Mouse (Mus musculus): ENCODE results near the gene Chd2. TPM values are rescaled to one million over a fixed set of nuclear protein-coding genes. Genes with fewer than 3 reads are reported as not detected.

Chd2 gene
- total RNA-seq, 2 experiments from 2014 or later, result 36.7 to 38.2 TPM

DNA sequence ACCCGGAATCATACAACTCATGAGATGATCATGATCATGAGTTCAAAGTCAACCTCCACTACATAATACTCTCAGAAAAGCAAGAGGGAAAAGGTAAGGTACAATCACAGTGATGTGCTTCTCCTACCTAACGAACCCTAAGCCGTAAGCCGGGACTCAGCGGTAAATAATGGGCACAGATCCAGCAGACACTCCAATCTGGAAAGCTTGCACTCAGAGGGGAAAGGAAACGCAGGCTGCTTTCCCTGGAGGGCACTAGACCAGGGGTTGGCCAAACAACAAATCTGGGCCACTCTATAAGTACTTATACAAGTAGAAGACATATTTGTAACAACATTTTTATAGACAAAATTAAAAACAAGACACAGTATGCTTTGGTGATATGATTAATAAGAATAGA is 36.4 kb downstream of the Chd2 start:
- DNase-seq, result no peak
- intact Hi-C loops (cut with DNase I; ENCODE audit: low total_unique reads), result no loop called here

DNA sequence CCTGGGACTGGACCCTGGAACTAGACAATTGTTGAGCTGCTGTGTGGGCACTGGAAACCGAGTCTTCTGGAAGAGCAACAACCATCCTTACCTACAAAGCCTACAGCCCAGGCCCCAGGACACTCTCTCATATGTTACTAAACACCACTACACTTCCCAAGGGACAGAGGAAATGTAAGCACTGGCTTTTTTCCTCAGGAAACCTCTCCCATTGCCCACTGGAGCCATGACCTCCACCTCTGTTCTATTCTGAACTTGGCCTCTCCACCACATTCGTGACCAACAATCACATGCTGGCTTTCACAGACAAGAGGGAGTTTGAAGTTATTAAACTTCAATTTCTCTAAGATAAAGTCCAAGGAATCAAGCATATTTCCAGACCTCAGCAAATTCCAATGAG is 43.4 kb downstream of the Chd2 start:
- no peak for DNase-seq
- intact Hi-C loops (cut with DNase I; ENCODE audit: low total_unique reads), result loop anchor here (10.0 kb wide), 1 partner anchor 53 kb away; no protein-coding TSS in a partner anchor

DNA sequence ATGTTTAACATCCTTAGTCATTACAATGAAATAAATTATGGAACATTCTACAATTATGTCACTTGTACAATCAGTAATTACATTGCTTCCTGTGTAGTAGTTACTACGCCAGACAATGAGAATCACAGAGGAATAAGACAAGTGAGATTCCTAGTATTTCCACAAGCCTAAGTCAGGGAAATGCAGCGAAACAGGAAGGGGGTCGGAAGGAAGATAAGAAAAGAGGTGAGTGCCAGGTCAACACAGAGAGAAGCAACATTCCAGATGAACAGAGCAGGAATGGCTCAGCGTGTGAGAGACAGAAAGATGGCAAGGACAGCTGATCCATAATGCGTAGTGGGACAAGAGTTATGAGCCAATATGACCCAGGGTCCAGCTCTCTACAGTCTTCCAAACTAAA is 52.4 kb downstream of the Chd2 start:
- DNase-seq, result no peak
- intact Hi-C loops (cut with DNase I; ENCODE audit: low total_unique reads), result no loop called here

DNA sequence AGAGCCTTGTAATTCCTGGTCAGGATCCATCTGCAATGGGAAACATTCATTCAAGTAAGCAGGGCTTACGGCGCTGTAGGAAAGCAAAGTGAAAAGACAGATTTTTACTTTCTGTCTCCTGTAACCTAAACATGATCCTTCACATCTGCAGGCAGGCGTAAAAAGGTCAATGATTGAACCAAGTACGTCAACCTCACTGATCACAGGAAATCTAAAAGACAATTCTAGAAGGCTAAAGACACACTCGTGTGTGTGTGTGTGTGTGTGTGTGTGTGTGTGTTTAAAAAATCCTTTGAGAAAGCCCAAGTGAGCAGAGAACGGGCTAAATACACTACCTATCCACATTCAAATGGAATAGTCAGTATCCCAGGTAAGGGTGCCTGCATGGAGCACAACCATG is 60.5 kb downstream of the Chd2 start:
- intact Hi-C loops (cut with DNase I; ENCODE audit: low total_unique reads), result no loop called here

DNA sequence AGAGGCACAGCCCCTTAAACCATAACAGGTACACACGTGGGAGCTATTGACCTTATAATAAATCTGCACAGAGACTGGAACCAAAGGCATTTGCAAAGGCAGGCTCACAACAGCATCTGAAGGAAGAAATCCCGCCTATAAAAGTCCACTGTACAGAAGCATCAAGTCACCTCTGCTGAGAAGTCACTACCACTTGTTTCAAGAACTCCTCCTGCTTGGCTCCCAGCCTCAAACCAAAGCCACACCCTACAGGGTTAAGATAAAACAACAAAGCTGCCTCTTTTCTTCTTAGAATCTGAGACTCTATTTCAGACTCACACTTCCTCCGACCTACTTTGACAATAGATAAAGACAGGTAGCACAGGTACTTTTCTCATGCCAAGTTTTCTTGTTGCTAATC is 62.1 kb downstream of the Chd2 start:
- DNase-seq, result no peak
- intact Hi-C loops (cut with DNase I; ENCODE audit: low total_unique reads), result no loop called here

More for the DNA sequence above, 60.5 kb downstream of the Chd2 start:
- no peak for DNase-seq

DNA sequence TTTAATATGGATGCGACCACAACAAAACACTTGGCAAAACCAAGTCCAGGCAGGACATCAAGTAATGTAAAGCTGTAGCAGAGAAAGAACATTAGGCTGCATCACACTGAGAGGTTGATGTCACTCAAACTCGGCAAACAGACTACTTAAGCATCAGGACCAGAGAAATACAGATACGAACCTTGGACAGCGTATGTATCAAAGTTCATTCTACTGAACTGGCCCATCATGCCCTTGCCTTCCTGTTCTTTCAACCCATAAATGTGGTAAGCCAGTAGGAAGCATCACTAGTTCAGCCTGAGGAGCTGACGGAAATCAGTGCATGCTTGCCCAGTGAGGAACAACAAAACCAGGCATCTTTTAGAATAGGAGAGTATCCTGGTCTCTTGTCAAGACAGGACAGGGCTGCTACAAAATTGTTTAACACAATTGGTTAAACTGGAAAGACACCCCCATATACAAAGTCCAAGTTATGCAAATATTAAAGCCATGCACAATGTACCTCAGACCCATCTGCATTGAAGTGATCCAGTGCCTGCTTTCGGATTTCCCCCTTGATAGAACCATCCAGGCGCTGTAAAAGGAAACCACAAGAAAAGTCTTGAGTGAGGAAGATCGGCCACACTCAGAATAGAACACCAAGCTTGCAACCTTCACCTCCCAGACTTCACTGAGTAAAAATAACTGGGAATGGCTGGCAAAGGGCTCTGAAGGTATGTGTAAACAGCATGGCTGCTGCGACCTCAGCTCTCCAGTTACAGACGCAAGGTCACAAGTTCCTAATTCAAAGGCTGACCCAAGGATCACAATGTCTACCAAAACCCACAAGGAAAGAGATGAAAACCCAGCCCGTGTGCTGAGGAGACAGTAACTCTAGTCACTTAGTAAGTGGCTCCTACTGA is 63.2 kb downstream of the Chd2 start:
- DNase-seq, result peak; percentile 20
- intact Hi-C loops (cut with DNase I; ENCODE audit: low total_unique reads), result no loop called here

DNA sequence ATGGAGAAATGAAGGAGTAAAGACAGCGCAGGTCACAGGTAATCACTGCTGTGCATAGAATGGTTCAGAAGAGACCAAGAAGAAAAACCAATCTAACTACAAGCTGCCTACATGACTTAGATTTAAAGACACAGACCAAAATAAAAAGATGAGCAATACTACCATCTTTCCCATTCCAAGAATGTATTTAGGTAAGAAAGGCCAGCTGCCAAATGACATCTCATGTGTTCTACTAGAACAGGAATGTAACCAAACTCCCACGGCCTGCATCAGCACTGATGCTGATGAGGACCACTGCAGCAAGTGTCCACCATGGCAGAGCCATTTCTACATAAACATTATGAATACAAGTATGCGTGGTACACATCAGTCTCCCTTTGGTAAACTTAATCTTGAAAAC is 73.9 kb downstream of the Chd2 start:
- intact Hi-C loops (cut with DNase I; ENCODE audit: low total_unique reads), result no loop called here
- no peak for DNase-seq

DNA sequence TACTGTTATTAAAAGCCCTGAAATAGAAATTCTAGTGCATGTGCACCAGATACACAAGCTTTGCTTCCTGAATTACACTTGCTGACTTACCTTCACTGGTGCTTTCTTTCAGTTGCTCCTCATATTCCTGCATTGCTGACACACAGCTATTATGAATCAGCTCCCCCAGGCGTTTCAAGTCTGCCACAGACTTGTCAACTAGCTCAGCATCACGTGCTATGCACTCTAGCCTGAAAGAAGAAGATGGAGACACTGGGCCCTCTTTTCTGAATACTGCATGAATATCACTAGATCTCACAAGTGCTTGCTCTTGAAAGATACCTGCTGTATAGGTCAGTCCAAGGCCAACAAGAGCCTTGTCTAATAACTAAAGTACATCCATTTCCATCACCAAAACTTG is 78.1 kb downstream of the Chd2 start:
- DNase-seq, result no peak
- intact Hi-C loops (cut with DNase I; ENCODE audit: low total_unique reads), result no loop called here

DNA sequence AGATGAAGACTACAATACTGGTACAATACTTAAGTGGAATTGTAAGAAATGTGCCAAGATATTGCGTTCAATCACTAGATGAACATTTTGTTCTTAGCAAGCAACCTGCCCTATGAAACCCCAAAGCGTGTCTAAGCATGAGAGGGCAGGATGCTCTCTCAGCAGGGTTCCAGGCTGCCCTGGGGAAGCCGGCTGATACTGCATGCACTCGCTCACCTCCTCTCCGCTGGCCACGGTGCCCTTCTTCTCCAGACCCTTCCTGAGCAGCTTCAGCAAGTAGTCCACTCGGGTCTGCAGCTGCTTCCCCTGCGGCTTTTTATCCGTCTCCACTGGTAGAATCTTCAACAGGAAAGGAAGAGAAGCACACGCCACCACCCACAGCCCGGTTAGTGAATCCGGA is 87.5 kb downstream of the Chd2 start:
- DNase-seq, result no peak
- intact Hi-C loops (cut with DNase I; ENCODE audit: low total_unique reads), result no loop called here

DNA sequence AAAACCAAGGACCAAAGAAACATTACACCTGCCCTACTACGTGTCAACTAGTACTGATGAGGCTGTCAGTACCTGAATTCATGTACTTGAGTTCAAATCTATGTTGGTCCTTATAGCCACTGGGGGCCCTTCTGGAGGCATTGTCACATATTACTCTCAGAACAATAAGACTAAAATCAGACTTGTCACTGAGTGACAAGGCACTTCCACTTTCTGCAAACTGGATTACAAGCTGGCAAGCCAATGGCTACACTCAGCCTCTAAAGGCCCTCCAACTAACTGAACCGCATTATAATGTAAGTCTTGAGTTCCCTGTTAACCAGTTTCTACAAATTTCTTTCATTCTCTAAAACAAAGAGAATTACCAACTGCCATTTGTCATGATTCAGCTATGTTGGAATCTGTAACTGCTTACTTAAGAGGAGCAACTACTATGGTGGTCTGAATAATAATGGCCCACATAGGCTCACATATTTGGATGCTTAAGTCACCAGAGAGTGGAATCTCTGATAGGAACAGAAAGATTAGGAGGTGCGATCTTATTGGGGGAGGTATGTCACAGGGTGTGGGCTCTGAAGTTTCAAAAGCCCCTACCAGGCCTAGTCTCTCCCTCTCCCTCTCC is 89.3 kb downstream of the Chd2 start:
- intact Hi-C loops (cut with DNase I; ENCODE audit: low total_unique reads), result no loop called here
- no peak for DNase-seq

DNA sequence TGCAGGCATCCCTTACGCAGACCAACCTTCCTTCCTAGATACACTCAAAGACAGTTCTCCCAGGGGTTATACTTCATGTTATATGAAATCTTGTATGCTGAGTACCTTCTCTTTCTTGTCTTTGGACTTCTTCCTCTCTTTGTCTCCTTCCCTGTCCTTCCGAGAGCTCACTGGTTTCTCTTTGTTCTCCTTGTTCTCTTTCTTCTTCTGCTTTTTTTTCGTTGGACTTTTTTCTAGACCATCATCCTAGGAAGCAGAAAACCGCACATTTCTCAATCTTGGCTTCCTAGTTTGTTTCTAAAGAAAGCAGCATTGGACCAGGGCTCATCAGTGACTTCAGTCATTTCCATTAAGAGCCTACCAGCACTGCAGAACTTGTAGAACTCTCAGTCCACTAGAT is 90.0 kb downstream of the Chd2 start:
- DNase-seq, result no peak
- intact Hi-C loops (cut with DNase I; ENCODE audit: low total_unique reads), result no loop called here

DNA sequence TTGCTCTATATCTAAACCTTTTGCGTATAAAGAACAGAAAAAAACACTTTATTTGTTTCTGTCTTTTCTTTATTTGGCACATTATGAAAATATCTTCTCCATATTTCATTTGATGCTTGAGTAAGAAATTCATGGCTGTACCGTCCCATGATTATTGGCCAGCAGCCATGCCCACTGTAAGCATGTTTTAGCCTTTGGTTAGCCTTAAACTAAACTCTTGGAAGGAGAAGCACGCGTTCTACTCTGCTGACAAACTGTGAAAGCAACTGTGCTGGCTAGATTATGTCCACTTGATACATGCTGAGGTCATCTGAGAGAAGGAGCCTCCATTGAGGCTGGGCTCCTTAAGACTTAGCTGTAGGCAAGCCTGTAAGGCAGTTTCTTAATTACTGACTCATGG is 99.4 kb downstream of the Chd2 start:
- intact Hi-C loops (cut with DNase I; ENCODE audit: low total_unique reads), result loop anchor here (10.0 kb wide), 2 partner anchors 53 to 183 kb away; no protein-coding TSS in a partner anchor
- no peak for DNase-seq

DNA sequence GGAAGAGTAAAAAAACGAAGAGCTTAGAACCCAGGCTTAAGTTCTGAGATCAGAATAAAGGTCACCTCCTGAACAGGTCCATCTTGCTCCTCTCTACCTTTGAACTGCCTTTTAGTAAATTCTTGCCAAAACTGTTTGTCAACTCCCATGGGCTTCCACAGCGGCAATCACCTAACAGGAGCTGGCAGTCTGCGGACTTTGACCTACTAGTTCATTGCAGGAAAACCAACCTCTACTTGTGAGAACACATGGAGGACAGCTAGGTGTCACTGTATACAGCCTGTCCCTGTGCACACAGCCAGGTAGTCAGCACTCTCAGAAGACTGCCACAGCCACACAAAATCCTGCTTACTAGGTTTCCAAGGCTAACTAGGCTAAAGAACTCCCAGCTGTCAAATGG is 99.8 kb downstream of the Chd2 start:
- DNase-seq, result no peak
- intact Hi-C loops (cut with DNase I; ENCODE audit: low total_unique reads), result loop anchor here (10.0 kb wide), 2 partner anchors 53 to 183 kb away; no protein-coding TSS in a partner anchor

DNA sequence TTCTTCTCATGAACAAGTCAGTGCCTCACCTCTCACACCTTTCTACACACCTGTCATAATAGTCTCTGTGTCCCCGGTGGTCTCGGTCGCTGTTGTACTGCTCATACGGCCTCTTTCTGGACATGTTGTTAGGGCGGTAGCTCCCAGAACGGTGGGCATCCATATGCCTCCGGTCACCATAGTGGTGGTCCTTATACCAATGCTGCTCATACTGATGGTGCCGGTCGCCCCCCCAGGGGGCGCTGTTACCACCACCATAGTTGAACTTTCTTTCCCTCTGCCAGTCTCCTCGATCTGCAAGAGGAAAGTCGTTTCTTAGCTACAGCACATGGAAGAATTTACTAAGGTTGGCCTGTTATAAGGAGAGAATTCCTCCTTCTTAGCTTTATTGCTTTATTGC is 105.9 kb downstream of the Chd2 start:
- DNase-seq, result no peak
- intact Hi-C loops (cut with DNase I; ENCODE audit: low total_unique reads), result no loop called here

DNA sequence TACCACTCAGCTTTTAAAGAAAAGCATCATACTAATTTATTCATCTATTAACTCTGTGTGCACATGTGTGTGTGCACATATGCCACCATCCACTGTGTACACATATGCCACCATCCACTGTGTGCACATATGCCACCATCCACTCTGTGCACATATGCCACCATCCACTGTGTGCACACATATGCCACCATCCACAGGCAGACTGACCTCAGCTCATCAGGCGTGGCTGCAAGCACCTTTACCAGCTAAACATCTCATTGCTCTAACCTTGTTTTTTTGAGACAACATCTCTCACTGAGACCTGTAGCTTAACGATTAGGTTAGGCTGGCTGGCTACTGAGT is 107.3 kb downstream of the Chd2 start:
- intact Hi-C loops (cut with DNase I; ENCODE audit: low total_unique reads), result no loop called here
- DNase-seq, result no peak

DNA sequence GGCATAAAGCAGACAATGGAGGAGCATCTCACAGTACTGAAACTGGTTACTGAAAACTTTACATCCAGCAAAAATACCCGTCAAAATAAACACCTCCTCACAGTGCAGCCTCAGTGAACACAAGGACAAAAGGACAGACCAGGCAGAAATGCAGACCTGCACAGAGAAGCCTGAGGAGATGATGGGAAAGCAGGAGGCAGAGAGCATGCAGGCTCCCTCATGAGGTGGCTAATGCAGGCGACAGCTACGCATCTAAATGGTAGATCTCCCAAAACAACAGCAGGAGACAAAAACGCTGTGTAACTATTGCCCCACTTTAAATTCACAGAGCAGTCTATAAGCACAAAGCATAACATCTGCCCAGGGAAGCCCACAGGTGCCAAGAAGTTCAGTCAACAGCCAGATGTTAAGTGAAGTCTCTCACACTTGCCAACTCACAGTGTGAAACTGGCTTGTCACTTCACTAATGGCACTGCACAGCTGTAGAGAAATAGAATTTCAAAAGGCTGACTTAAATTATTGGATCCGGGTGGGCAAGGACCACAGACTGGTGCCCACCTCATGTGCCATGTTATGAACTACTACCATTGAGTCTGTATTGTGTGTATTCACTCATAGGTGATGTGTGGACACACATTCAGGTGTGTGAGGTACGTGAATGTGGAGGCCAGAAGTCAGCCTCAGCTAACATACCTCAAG is 107.8 kb downstream of the Chd2 start:
- intact Hi-C loops (cut with DNase I; ENCODE audit: low total_unique reads), result no loop called here

DNA sequence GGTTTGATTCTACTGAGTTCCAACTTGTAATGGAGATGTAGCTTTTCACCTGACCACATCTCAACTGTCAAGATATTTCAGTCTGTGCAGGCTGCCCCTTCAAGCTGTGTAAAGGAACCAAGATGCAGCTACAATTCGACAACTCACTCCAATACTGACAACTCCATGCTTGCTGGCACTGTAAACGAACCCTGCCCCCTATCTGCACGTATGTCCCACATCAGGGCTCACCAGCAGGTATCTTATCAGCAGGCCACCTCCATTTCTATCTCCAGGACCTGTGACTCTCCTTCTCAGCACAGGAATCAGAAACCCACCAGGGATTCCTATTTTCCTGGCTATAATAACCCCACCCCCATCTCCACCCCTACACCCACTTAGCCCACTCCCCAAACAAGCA is 113.1 kb downstream of the Chd2 start:
- DNase-seq, result no peak
- intact Hi-C loops (cut with DNase I; ENCODE audit: low total_unique reads), result no loop called here

More for the DNA sequence above, 107.8 kb downstream of the Chd2 start:
- DNase-seq, result no peak

DNA sequence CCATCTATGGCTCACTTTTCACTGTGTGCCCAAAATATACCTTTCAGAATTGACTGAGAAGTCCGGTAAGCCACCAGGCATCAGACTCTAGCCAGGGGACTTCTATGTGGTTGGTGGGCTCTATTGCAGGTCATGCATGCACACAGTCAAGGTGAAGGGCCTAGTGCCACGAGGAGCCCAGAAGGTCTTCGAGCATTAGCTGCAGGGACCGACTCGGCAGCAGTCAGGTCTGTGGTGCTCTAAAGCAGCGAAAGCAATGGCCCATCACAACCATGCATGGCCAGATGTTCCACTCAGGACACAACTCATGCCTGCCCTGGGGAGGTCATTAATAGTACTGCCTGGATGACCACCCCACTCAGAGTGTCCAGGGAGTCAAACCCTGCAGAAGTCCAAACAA is 113.8 kb downstream of the Chd2 start:
- DNase-seq, result no peak
- intact Hi-C loops (cut with DNase I; ENCODE audit: low total_unique reads), result no loop called here

DNA sequence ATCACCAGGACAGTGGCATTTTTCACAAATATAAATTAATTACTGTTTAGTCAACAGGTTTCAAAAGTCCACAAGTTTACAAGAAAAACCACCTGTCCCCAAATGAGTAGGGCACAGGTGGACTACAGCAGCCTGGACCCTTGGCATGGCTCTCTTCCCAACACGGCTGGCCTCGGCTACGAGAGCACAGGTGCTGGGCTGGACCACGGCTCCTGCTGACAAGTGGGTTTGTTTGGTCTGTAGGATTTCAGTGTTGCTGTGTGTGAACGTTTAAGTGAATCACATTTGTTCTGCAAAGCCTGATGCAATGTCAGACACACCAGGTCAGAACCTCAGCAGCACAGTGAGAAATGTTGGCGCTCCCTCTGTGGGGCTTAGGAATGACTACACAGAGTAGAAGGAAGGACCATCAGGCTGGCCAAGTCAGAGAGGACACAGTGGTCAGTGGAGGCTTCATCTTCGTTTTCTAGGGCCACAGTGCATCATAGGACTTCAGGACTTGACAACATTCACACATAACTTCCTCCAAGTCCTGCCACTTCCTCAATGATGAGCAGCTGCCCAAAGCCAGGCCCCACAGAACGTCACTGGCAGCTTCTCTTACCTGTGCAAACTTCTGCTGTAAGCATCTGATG is 114.8 kb downstream of the Chd2 start:
- no peak for DNase-seq

DNA sequence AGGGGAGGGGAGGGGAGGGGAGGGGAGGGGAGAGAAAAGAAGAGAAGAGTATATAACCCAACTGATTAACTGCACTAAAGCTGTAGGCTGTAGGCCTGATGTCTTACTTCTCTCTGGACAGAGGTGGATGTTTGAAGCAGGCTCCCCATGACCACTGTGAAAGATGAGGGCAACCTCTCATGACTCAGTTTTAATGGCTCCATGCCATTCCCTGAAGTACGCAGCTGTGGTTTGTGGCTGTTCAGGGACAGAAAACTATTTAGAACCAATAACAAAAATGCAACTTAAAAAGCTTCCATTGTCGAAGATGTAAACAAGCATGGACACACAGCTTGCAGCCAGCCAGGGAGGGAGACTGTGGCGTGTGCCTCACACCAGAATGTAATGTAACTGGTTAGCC is 115.4 kb downstream of the Chd2 start:
- intact Hi-C loops (cut with DNase I; ENCODE audit: low total_unique reads), result no loop called here
- DNase-seq, result no peak

More for the DNA sequence above, 114.8 kb downstream of the Chd2 start:
- intact Hi-C loops (cut with DNase I; ENCODE audit: low total_unique reads), result no loop called here
